Mouse (Mus musculus) intestine, postnatal 0 days (tissue): ENCODE results near the gene Anp32e. TPM values are rescaled to one million over a fixed set of nuclear protein-coding genes. Genes with fewer than 3 reads are reported as not detected.
A peak's percentile ranks its signal among the peaks of the same experiment; 100 is the strongest.

Experiments used
- ATAC-seq: fragments of 200-750 bp; cut with Nextera tagmentation; 2 replicates; pipeline ENCODE4 v1.8.0; 2017; ENCODE audit warnings: mild to moderate bottlenecking, moderate TSS enrichment, moderate library complexity
- H3K27ac ChIP-seq: fragments of 300-500 bp; sonication (generic); 2 replicates; pipeline ENCODE4 v1.5.1; 2014; ENCODE audit warnings: mild to moderate bottlenecking, low read depth, low read length, moderate library complexity
- H3K27me3 ChIP-seq: fragments of 300-500 bp; sonication (generic); replicated peaks from 2 replicates; pipeline ENCODE4 v1.6.1; 2014; ENCODE audit warnings: low read length, mixed read lengths; ENCODE audit not compliant: control insufficient read depth, insufficient read depth
- H3K36me3 ChIP-seq: fragments of 300-500 bp; sonication (generic); 2 replicates; pipeline ENCODE4 v1.6.1; 2014; ENCODE audit warnings: mild to moderate bottlenecking, moderate library complexity; ENCODE audit not compliant: control insufficient read depth, insufficient read depth
- H3K4me1 ChIP-seq: fragments of 300-500 bp; sonication (generic); replicated peaks from 2 replicates; pipeline ENCODE4 v1.6.1; 2014; ENCODE audit warnings: antibody characterized with exemption, low read length, mixed read lengths; ENCODE audit not compliant: control insufficient read depth, insufficient read depth
- H3K4me2 ChIP-seq: fragments of 300-500 bp; sonication (generic); replicated peaks from 2 replicates; pipeline ENCODE4 v1.6.1; 2014; ENCODE audit warnings: low read depth, mild to moderate bottlenecking, moderate library complexity
- H3K4me3 ChIP-seq: fragments of 300-500 bp; sonication (generic); 2 replicates; pipeline ENCODE4 v1.5.1; 2014; ENCODE audit warnings: low read depth, low read length
- H3K9ac ChIP-seq: fragments of 300-500 bp; sonication (generic); 2 replicates; pipeline ENCODE4 v1.6.1; 2014; ENCODE audit warnings: mild to moderate bottlenecking, low read depth, low read length
- H3K9me3 ChIP-seq: fragments of 300-500 bp; sonication (generic); 2 replicates; pipeline ENCODE4 v1.6.1; 2016; ENCODE audit warnings: mixed run types; ENCODE audit not compliant: control insufficient read depth
- CTCF ChIP-seq: sonication (generic); IDR thresholded peaks from 2 replicates; pipeline ENCODE4 v1.5.1; 2016; ENCODE audit warnings: low read depth, mild to moderate bottlenecking, control low read depth, antibody characterized with exemption, moderate library complexity
- WGBS: fragments of 180-500 bp; shearing (Covaris S2); extraction: QIAGEN DNeasy Blood & Tissue Kit; methylation state at CpG from one replicate; pipeline ENCODE4 v1.1.7; 2014; 5-methylcytosine and 5-hydroxymethylcytosine counted together
- polyA plus RNA-seq: library from polyadenylated mRNA; unstranded; fragments of >200 nt; fragmentation: Nextera tagmentation; extraction: Ambion mirVana; gene quantifications from 2 replicates; pipeline ENCODE4 v1.2.1, GENCODE M21; 2015

The Anp32e gene
- polyA plus RNA-seq, 1 experiment from 2014 or later = 71.7 TPM

DNA sequence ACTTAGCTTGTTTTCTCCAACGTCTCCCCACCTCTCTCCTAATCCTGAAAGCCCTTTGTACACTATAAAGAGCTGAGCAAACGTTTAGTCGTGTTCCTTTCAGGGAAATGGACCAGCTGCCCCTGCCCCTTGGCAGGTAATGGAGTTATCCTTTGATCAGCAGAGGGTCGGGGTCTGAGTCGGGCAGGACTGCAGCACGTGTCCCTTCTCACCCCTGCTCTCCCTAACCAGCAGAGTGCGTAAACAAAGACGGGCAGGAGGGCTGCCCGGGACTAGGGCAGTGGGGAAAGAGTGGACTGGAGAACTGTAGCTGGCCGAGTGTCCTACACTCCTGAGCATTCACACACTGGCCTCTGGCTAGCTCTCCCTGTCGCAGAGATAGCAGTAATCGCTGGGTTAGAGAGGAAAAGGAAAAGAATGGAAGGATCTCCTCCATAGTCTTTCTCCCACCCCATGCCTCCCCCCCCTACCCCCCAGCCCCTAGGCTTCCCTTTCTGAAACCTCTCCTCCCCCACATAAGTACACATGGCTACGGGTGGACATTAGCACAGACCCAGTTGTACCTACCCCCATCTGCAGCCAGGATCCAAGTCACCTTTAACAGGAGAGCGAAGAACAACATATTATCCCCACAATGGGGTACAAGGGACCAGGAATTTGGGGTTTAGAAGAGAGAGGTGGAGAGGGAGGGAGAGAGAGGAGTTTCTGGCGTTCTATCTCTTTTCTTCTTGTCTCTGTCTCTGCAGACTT lies 25.1 kb upstream of the Anp32e start:
- H3K4me3 ChIP-seq = peak overlapping the region; percentile 9; the same call in 1 of the 2 replicates
- no peak overlapping the region for H3K9ac ChIP-seq
- H3K36me3 ChIP-seq = no peaks in the 10 kb centered on the region
- H3K27me3 ChIP-seq = peaks cover 8% of the 10 kb centered on the region; the same call in 1 of the 2 replicates
- TF ChIP-seq CTCF = no peak
- no peak overlapping the region for H3K27ac ChIP-seq
- no peaks in the 10 kb centered on the region for H3K9me3 ChIP-seq
- H3K4me2 ChIP-seq = 0 out of 2 replicates have a peak overlapping the region, but pooled peaks have one; percentile 70
- no peak for ATAC-seq
- no peaks in the 10 kb centered on the region for H3K4me1 ChIP-seq
- 12% methylated on average over 13 of the region's 15 CpGs for WGBS

DNA sequence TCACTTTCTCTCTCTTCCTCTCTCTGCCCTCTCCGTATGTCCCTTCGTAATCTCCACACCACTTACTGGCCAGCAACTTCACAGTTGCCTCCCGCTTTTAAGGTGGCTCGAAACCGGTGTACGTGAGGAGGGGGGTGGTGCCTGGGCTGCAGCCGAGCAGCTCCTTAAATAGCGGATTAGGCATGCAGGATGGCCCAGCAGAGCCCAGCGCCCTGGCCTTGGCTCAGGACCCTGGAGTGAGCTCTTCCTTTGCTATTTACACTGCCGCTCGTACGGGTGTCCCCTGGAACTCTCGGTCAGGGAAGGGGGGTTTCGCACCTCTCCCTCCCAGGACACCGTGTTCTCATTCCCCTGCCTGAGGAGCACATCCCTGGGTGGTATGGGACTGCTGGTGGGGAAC lies 24.5 kb upstream of the Anp32e start, which contains the start of gene Car14:
Car14 (minus strand) TSS at position 124 of the 400 bp plus-strand sequence.
- H3K36me3 ChIP-seq = no peaks in the 10 kb centered on the region
- H3K4me2 ChIP-seq = peak within 1 kb of the TSS; percentile 70
- H3K4me3 ChIP-seq = peak within 1 kb of the TSS; percentile 9; the same call in 1 of the 2 replicates
- peak within 1 kb of the TSS; percentile 22; the same call in 1 of the 2 replicates for H3K9ac ChIP-seq
- ATAC-seq = no peak
- H3K9me3 ChIP-seq = no peaks in the 10 kb centered on the region
- WGBS = 6% methylated on average over 15 of the region's 15 CpGs
- no peak for TF ChIP-seq CTCF
- H3K27me3 ChIP-seq = peaks cover 8% of the 10 kb centered on the region; the same call in 1 of the 2 replicates
- no peak within 1 kb of the TSS for H3K27ac ChIP-seq
- H3K4me1 ChIP-seq = no peaks in the 10 kb centered on the region

DNA sequence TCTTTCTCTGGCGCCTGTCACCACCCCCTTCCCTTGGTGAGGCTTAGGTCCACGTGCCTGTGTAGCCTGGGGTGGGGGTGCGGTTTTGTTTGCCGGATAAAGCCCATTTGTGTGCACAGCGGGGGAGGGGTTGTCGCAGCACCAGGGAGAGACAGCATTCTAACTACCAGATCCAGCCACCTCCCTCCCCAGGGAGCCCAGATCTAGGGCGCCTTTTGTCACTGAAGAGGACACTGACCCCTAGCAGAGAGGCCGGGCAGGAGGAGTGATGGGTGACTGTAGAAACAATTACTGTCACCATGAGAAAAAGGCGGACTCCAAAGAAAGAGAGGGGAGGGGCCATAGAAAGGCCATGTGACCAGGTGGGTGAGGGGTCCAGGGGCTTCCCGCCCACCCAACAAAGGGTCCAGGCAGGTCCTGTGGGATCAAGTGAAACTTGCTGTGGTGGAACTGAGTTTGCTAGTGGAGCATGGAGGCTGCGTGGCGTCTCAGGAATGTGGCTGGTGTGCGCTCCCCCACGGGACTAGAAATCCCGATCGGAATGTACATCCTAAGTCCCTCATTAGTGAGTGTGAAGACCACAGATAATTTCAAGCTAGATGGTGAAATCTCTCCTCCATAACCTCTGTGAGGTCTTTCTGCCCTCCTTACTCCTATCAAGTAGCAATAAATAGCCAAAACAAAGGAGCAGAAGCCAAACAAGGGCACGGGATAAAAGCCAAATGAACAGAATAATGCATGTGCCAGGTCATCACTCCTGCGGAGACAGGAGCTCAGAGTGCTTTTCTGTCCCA lies 23.7 kb upstream of the Anp32e start:
- H3K9me3 ChIP-seq = no peaks in the 10 kb centered on the region
- peaks cover 8% of the 10 kb centered on the region; the same call in 1 of the 2 replicates for H3K27me3 ChIP-seq
- no peak for TF ChIP-seq CTCF
- peak; percentile 19; the same call in 1 of the 2 replicates for ATAC-seq
- 3% methylated on average over 18 of the region's 18 CpGs for WGBS
- no peak overlapping the region for H3K27ac ChIP-seq
- peak overlapping the region; percentile 70 for H3K4me2 ChIP-seq
- no peak overlapping the region for H3K9ac ChIP-seq
- H3K36me3 ChIP-seq = no peaks in the 10 kb centered on the region
- H3K4me3 ChIP-seq = no peak overlapping the region
- H3K4me1 ChIP-seq = no peaks in the 10 kb centered on the region

DNA sequence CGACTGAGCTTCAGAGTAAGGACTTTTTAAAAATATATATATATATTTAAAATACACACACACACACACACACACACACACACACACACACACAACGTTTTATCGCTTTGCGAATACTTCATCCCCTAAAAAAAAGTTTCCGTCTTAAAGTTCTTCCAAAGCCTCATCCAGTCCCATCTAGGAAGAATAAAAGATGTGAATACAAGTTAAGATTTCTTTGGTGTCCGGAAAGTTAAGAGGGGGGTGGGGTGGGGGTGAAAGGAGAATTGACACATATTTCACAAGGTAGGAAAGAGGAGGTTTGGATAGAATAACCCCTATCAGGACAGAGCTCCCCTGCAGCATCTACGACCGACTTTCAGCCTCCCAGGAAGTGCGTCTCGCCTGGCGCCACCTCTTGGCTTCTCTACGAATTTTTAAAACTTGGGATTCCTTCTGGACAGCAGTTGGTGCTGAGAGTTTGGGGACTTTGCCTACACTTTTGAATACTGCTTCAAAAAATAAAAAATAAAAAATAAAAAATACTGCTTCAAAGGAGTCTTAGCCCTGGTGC lies 23.0 kb upstream of the Anp32e start:
- no peaks in the 10 kb centered on the region for H3K9me3 ChIP-seq
- peak overlapping the region; percentile 70 for H3K4me2 ChIP-seq
- peak overlapping the region; percentile 35 for H3K4me3 ChIP-seq
- no peak for ATAC-seq
- no peak overlapping the region for H3K27ac ChIP-seq
- H3K27me3 ChIP-seq = peaks cover 8% of the 10 kb centered on the region; the same call in 1 of the 2 replicates
- H3K9ac ChIP-seq = no peak overlapping the region
- TF ChIP-seq CTCF = peak; percentile 76
- no peaks in the 10 kb centered on the region for H3K36me3 ChIP-seq
- WGBS = under 1% methylated on average over 12 of the region's 12 CpGs
- no peaks in the 10 kb centered on the region for H3K4me1 ChIP-seq

DNA sequence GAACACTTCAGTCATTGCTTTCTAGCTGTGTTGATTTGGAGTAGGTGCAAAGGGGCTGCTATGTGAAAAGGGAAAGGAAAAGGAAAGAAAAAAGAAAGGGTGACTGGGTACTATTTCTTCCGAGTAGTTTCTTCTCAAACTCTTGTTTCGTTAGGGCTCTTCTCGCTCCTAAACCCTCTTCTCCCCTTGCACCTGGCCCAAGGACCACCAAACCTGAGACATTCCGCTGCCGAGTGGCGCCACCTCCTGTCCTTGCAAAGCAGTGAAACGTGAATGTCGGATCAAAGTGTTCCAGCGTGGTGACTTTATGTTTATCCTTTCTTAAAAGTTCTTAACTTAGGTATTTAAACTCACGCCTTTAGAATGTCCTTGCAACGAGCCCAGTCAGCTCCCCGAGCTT lies 22.2 kb upstream of the Anp32e start:
- no peak overlapping the region for H3K27ac ChIP-seq
- H3K4me3 ChIP-seq = peak overlapping the region; percentile 35
- H3K4me1 ChIP-seq = no peaks in the 10 kb centered on the region
- no peak overlapping the region for H3K9ac ChIP-seq
- H3K27me3 ChIP-seq = peaks cover 6% of the 10 kb centered on the region; the same call in 1 of the 2 replicates
- no peaks in the 10 kb centered on the region for H3K36me3 ChIP-seq
- 0% methylated on average over 12 of the region's 12 CpGs for WGBS
- TF ChIP-seq CTCF = peak; percentile 89
- no peaks in the 10 kb centered on the region for H3K9me3 ChIP-seq
- peak overlapping the region; percentile 70 for H3K4me2 ChIP-seq
- no peak for ATAC-seq

DNA sequence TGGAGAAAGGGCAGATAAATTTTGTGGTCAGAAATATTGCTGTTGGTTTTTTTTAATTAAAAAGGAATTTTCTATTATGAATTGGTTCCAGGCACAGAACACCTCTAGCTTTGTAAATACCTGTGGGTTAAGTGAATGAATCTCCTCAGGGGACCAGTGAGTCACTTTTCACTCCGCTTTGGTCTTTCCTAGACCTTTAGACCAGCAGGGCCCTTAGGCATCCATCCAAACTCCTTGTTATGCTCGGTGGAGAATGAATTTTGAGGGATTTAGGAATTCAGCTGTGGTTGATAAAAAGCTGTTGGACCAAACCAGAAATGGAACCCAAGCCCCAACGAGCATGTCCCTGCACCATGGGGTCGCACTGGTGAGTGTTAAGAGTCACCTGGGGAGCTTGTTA lies 21.4 kb upstream of the Anp32e start:
- Histone ChIP-seq H3K27ac (no peak overlapping the region), H3K9ac (no peak overlapping the region), H3K4me3 (no peak overlapping the region), H3K4me2 (no peak overlapping the region), H3K4me1 (no peaks in the 10 kb centered on the region), H3K36me3 (no peaks in the 10 kb centered on the region), H3K27me3 (peaks cover 4% of the 10 kb centered on the region; the same call in 1 of the 2 replicates), H3K9me3 (no peaks in the 10 kb centered on the region)
- no peak for ATAC-seq
- TF ChIP-seq CTCF = no peak
- 46% methylated on average over 4 of the region's 4 CpGs for WGBS
